Mouse (Mus musculus): ENCODE results near the gene Ccl7. TPM values are rescaled to one million over a fixed set of nuclear protein-coding genes. Genes with fewer than 3 reads are reported as not detected.

The Ccl7 gene
- polyA plus RNA-seq, 1 experiment from 2014 or later: 3.1 TPM

GRCm38 (mm10) chr11:82073686-82074085, 28.2 kb downstream of the Ccl7 start:
- H3K36me3 ChIP-seq (ENCODE audit: control insufficient read depth, insufficient read depth, low read length): no peaks in the 10 kb centered on the region
- WGBS: 88% methylated on average over 3 of the region's 3 CpGs
- H3K4me3 ChIP-seq (ENCODE audit: low read length): no peak overlapping the region
- no peaks in the 10 kb centered on the region for H3K9me3 ChIP-seq (ENCODE audit: control insufficient read depth, low read length)
- H3K4me1 ChIP-seq (ENCODE audit: control insufficient read depth, insufficient read depth, low read length): no peaks in the 10 kb centered on the region
- H3K27me3 ChIP-seq (replicated peaks; ENCODE audit: control insufficient read depth, insufficient read depth, low read length): no peaks in the 10 kb centered on the region
- H3K4me2 ChIP-seq (ENCODE audit: low read depth, low read length): no peak overlapping the region
- H3K9ac ChIP-seq (ENCODE audit: low read depth, low read length): no peak overlapping the region
- H3K27ac ChIP-seq (ENCODE audit: low read length): no peak overlapping the region
- ATAC-seq: no peak

- no peak for ATAC-seq
- no peak overlapping the region for H3K4me2 ChIP-seq (ENCODE audit: low read depth, low read length)
- WGBS: 49% methylated on average over 3 of the region's 3 CpGs
Measured at GRCm38 (mm10) chr11:82077031-82077430, 31.5 kb downstream of the Ccl7 start.

GRCm38 (mm10) chr11:82078136-82078730, 32.7 kb downstream of the Ccl7 start:
- Histone ChIP-seq H3K27me3 (replicated peaks; ENCODE audit: control insufficient read depth, insufficient read depth, low read length) (no peaks in the 10 kb centered on the region), H3K9me3 (ENCODE audit: control insufficient read depth, low read length) (no peaks in the 10 kb centered on the region), H3K27ac (ENCODE audit: low read length) (no peak overlapping the region), H3K4me1 (ENCODE audit: control insufficient read depth, insufficient read depth, low read length) (no peaks in the 10 kb centered on the region), H3K4me2 (ENCODE audit: low read depth, low read length) (no peak overlapping the region), H3K4me3 (ENCODE audit: low read length) (no peak overlapping the region), H3K9ac (ENCODE audit: low read depth, low read length) (no peak overlapping the region), H3K36me3 (ENCODE audit: control insufficient read depth, insufficient read depth, low read length) (no peaks in the 10 kb centered on the region)
- ATAC-seq: no peak

More at GRCm38 (mm10) chr11:82077031-82077430, 31.5 kb downstream of the Ccl7 start:
- Histone ChIP-seq H3K27ac (ENCODE audit: low read length) (no peak overlapping the region), H3K9me3 (ENCODE audit: control insufficient read depth, low read length) (no peaks in the 10 kb centered on the region), H3K27me3 (replicated peaks; ENCODE audit: control insufficient read depth, insufficient read depth, low read length) (no peaks in the 10 kb centered on the region), H3K4me3 (ENCODE audit: low read length) (no peak overlapping the region), H3K36me3 (ENCODE audit: control insufficient read depth, insufficient read depth, low read length) (no peaks in the 10 kb centered on the region), H3K4me1 (ENCODE audit: control insufficient read depth, insufficient read depth, low read length) (no peaks in the 10 kb centered on the region), H3K9ac (ENCODE audit: low read depth, low read length) (no peak overlapping the region)

GRCm38 (mm10) chr11:82080865-82081264, 35.4 kb downstream of the Ccl7 start:
- Histone ChIP-seq H3K4me1 (ENCODE audit: control insufficient read depth, insufficient read depth, low read length) (no peaks in the 10 kb centered on the region), H3K4me2 (ENCODE audit: low read depth, low read length) (no peak overlapping the region), H3K9ac (ENCODE audit: low read depth, low read length) (no peak overlapping the region), H3K27ac (ENCODE audit: low read length) (no peak overlapping the region), H3K9me3 (ENCODE audit: control insufficient read depth, low read length) (no peaks in the 10 kb centered on the region), H3K27me3 (replicated peaks; ENCODE audit: control insufficient read depth, insufficient read depth, low read length) (no peaks in the 10 kb centered on the region), H3K36me3 (ENCODE audit: control insufficient read depth, insufficient read depth, low read length) (no peaks in the 10 kb centered on the region), H3K4me3 (ENCODE audit: low read length) (no peak overlapping the region)
- WGBS: 72% methylated on average over 3 of the region's 3 CpGs
- ATAC-seq: no peak

- Histone ChIP-seq H3K9ac (ENCODE audit: low read depth, low read length) (no peak overlapping the region), H3K9me3 (ENCODE audit: control insufficient read depth, low read length) (no peaks in the 10 kb centered on the region), H3K36me3 (ENCODE audit: control insufficient read depth, insufficient read depth, low read length) (no peaks in the 10 kb centered on the region), H3K27ac (ENCODE audit: low read length) (no peak overlapping the region), H3K4me1 (ENCODE audit: control insufficient read depth, insufficient read depth, low read length) (no peaks in the 10 kb centered on the region), H3K27me3 (replicated peaks; ENCODE audit: control insufficient read depth, insufficient read depth, low read length) (no peaks in the 10 kb centered on the region), H3K4me2 (ENCODE audit: low read depth, low read length) (no peak overlapping the region), H3K4me3 (ENCODE audit: low read length) (no peak overlapping the region)
- WGBS: 94% methylated on average over 3 of the region's 3 CpGs
- no peak for ATAC-seq
Measured at GRCm38 (mm10) chr11:82084360-82084759, 38.8 kb downstream of the Ccl7 start.

Other genes with a start within 250 kb of the Ccl7 start
- 0.05 TPM in 1 of 2 replicates, not detected in the other for gene 5530401A14Rik, start 185.0 kb upstream of the Ccl7 start, polyA plus RNA-seq (2015; fragmentation: Nextera tagmentation; extraction: Ambion mirVana)
- 0.15 and 0.16 TPM in 2 replicates for gene Asic2, start 77.3 kb upstream of the Ccl7 start, polyA plus RNA-seq (2015; fragmentation: Nextera tagmentation; extraction: Ambion mirVana)
- gene Ccl2, start 10.1 kb upstream of the Ccl7 start, polyA plus RNA-seq (2015; fragmentation: Nextera tagmentation; extraction: Ambion mirVana): 6.7 and 8.3 TPM in 2 replicates
- not detected in 2 replicates for gene Gm17268, start 7.2 kb upstream of the Ccl7 start, polyA plus RNA-seq (2015; fragmentation: Nextera tagmentation; extraction: Ambion mirVana)
- gene Ccl11, start 12.1 kb downstream of the Ccl7 start, polyA plus RNA-seq (2015; fragmentation: Nextera tagmentation; extraction: Ambion mirVana): 105 and 109 TPM in 2 replicates
- 1.4 and 2.7 TPM in 2 replicates for gene Ccl12, start 56.1 kb downstream of the Ccl7 start, polyA plus RNA-seq (2015; fragmentation: Nextera tagmentation; extraction: Ambion mirVana)
- 0.40 TPM in 1 of 2 replicates, not detected in the other for gene Ccl8, start 69.5 kb downstream of the Ccl7 start, polyA plus RNA-seq (2015; fragmentation: Nextera tagmentation; extraction: Ambion mirVana)

Measured in intestine, embryonic 16.5 days (tissue).